Mouse (Mus musculus) gastrocnemius, postnatal 25 days (tissue): ENCODE results near the gene Capsl. TPM values are rescaled to one million over a fixed set of nuclear protein-coding genes. Genes with fewer than 3 reads are reported as not detected.

Experiments used
- DNase-seq: peaks from one replicate; pipeline ENCODE4 v3.0.0; 2022
- long read RNA-seq, 2 experiments: library from polyadenylated mRNA; stranded (forward); transcript quantifications; one replicate each; pipeline ENCODE4 v2.0.0; 2021
- total RNA-seq, 2 experiments: library from RNA; stranded (reverse); gene quantifications; 1 replicate in 1 of 2; 2 replicates in 1 of 2; pipeline ENCODE4 v1.2.3; 2021

Capsl gene
- total RNA-seq, result not detected
- long read RNA-seq, experiment 1, result 0 reads
- long read RNA-seq, experiment 2, result 0 reads

GRCm38 (mm10) chr15:9435534-9436180 lies at the start of gene Capsl:
Gene Capsl, plus strand, starts transcription at chr15:9436028.
- DNase-seq, result no peak

DNA sequence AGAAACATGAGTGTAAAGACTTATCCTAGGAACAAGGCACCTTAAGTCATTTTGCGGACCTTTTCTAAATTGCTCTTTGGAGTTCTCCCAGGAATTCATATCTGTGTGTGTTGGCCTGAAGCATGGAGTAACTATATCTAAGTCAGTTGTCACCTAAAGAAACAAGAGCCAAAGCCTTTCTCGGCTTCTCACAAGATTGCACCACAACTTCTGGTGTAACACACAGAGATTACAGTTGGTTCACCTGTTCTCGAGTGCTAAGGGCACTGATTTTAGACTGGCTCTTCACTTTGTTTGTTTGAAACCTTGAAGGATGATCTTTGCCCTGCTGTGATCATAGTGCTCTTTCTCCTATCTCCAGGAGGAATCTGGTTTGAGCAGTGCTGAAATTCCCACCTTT lies 26.4 kb upstream of the Capsl start:
- DNase-seq, result no peak

GRCm38 (mm10) chr15:9421163-9421562 lies 14.7 kb upstream of the Capsl start:
- no peak for DNase-seq

DNA sequence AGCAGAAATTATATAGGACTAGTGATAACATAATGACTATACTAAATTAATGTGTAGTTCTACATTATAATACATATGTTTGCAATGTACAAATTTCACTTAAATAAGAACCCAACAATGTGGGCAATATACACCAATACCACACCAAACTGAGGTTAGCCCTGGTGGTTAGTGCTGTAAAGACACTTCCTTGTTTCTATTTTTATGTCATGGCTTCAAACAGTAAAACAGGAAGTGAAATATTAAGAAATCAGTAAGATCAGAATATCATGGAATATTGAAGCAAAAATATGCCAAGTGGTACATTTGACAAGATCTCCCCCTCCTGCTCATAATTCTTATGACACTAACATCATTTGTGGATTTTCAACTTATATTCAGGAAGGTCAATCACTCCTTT lies 8.0 kb upstream of the Capsl start:
- DNase-seq, result no peak

GRCm38 (mm10) chr15:9429843-9430242 lies 6.0 kb upstream of the Capsl start:
- no peak for DNase-seq

DNA sequence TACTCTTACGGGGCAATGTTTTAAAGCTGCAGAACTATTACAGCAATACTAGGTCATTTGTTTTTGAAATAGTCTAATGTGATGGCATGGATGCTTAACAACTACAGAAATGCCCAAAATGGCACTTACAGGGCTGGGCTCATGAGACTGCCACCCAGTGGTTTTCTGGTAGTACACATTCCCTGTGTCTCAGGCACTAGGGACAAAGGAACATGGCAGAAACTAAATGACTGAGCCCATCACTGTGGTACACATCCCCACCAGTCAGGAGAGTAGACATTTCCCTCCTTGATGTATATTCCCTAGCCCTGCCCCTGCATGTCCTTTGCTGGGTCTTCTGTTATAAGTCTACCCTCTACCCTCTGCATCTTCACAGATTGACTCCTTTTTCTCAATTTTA lies 16.2 kb downstream of the Capsl start:
- DNase-seq, result no peak

DNA sequence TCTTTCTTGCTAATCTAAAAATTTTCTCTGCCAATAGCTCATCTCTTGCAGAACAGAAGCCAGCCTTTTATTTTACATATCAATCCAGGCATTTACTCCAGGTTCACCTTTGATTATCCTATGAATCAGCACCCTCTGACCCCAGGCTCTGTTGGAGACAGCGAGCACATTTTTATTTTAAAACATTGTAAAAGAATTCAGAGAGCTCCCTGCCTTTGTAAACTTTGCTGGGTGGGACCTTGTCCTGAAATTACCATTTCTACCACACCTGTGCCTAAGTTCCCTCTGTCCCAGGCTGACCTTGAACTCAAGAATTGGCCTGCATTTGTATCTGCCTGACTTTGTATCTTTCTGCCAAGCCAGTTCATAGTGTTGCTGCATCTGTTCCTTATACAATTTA lies 17.0 kb downstream of the Capsl start:
- DNase-seq, result no peak

DNA sequence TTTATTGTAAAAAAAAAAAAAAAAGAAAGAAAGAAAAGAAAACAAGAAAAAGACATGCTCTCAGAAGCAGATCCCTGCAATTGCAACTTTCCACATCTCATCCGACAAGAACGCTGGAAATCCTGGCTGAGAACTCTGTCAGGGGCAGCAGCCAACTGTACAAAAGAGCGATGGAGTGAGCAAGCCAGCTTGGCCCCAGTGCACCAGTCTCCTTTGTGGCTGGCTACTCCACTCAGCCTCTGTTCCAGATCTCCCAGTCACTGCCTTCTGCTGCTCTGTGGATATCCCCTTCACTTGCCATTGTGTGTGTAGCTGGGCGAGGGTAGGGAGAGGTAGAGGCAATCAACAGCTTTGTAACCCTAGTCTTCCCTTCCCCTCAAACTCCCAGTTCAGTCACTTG lies 18.4 kb downstream of the Capsl start:
- DNase-seq, result peak; percentile 19

GRCm38 (mm10) chr15:9455241-9455640 lies 19.4 kb downstream of the Capsl start:
- no peak for DNase-seq

- DNase-seq, result no peak
These were observed 27.7 kb downstream of the Capsl start for GRCm38 (mm10) chr15:9463521-9464027.

DNA sequence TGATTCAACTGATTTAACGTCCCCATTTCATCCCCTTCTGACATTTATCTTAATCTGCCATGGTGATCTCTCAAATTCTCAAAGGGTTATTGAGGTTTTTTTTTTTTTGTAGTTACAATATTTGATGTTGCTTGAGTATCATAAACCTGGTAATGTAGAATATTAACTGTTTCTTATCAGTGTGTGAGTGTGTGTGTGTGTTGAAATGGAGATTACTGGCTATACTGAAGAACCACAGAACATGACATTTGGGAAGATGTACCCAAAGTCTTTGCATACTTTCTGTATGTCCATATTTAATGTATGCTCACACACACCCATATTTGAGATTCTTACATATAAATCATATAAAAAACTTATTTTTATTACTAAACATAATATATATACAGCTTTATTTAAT lies 28.2 kb downstream of the Capsl start:
- DNase-seq, result no peak

DNA sequence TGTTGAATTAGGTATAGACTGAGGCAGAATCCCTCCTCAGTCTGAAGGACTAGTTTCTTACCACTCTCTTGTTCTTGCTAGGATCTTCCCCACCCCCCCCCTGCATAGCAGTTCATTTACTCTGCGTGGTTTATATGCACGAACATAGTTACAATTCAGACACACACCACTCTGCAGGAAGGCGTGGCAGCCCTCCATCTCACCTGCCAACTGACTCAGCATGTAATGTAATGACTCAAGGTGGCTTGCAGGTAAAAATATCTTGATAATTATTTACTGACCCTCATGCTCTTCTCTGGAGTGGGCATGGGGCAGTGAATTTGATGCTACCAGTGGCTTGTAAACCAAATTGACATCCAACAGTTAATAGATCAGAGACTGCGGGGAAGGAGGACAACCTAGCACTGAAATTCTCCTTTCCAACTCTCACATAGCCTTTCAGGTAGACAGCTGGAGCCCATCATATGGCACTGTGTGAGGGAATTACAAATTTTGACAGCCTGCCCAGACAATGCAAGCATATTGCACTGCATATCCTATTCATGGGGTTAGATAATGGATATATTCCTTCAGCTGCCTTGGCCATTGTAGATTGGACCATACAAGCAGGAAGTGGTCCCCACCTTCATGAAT lies 35.3 kb downstream of the Capsl start:
- no peak for DNase-seq

DNA sequence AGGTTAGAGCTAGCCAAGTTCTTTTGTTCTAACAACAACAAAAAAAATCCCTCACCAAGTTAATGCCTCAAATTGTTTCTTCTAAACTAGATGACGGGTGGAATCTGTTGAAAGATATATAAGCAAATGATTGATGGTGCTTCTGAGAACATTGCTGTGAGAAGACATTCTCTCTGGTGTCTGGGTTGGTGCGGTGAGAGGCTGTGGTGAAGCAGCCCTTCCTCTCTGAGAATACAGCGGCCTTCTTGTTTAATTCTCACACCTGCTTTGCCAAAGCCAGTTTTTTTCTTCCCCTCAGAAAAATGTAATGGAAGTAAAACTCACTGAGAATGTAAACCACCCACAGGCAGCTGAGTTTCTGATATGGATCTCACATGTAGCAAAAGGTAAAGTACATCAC lies 36.3 kb downstream of the Capsl start:
- no peak for DNase-seq

DNA sequence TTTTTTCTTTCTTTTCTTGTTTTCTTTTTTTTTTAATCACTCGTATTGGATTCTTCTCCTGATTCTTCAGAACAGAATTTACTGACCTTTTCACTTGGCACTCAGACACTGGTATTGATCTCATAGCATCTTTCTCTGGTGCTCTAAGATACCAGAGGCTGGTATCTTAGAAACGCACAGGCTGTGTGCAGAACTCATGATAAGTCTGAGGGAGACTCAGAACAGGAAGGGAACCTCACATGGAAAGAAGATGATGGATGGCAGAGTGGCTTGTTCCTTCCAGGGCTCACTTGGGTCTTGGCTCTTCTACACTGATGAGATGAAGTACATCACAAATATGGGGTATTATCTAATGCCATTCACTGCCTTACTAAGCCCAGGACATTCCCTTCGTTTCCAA lies 36.8 kb downstream of the Capsl start:
- DNase-seq, result no peak

DNA sequence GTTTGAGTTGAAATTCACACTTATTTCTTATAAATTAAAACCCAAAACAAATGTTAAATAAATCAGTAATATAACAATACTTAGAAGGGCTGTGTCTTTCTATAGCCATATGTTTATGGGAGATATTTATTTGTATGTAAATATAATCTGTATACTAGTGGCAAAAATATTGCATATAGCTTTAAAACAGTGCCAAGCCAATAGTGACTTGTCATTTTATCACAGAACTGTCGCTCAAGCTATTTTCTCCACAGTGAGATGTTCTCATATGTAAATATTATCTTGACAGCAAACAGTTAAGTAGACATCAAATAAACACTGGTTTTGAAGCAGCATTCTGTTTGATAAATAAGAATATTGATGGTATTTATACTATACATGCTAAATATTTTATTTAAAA lies 37.4 kb downstream of the Capsl start:
- DNase-seq, result no peak

DNA sequence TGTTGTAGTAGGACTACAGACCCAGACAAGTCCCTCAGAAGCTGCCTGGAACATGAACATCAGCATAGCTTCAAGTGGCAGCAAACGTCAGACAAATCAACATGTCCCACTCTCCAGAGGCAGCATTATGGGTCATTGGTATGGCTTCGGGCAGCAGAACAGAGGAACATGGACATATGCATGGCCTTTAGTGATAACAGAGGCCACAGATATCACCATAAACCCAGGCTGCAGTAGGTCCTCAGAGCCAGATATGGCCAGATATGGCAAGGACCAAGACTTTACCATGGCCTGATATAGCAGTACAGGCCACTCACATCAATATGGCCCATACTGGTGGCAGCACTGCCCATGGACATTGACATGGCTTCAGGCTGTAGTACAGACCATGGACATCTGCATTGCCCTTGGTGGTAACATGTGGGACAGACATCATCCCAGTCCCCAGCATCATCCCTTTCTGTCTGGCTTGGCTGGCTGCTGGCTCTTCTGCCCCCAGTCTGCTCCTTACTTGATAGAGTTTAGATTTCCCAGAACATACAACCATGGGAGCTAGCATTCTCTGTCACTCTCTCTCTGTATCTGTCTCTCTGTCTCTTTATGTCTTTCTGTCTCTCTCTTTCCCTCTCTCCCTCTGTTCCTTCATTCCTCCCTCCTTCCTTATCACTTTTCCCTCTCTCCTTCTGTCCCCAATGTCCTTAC lies 53.7 kb downstream of the Capsl start:
- no peak for DNase-seq

DNA sequence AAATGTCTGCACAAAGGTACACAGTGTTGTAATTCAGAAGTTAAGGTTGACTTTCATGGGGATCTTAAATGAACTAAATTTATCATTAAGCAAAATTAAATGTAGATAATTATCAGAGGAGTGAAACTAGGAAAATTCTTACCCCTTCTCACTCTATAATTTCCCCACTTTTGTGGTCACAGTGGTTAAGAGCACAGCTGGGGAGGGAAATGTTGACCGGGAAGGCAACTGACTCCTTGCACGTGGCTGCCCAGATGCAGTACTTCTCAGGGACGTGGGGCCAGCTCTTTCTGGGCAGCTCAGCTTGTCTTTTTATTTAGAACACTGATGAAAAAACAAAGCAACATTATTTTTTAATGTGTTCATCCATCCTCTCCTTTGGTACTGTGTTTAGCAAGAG lies 56.2 kb downstream of the Capsl start:
- no peak for DNase-seq

Other genes with a start within 250 kb of the Capsl start
- gene Ugt3a1, start 159.1 kb upstream of the Capsl start, total RNA-seq, result not detected
- gene Ugt3a2, start 100.5 kb upstream of the Capsl start, total RNA-seq, result not detected
- gene Il7r, start 94.1 kb downstream of the Capsl start, total RNA-seq, result under 1 TPM; 0.08 to 0.11 TPM